Mouse (Mus musculus): Measurements from ENCODE around the gene Slc35d1.
A peak's percentile ranks its signal among the peaks of the same experiment; 100 is the strongest.
"Not testable (repeated sequence)": the region's sequence is repeated elsewhere in the genome, so short reads cannot be mapped to it uniquely, and the experiment has no call there.

Slc35d1 gene

GRCm38 (mm10) chr4:103188786-103189640 lies 26.0 kb downstream of the Slc35d1 start:
- no peak for DNase-seq (ENCODE audit: low read depth, low spot score)

GRCm38 (mm10) chr4:103180300-103180888 lies 34.6 kb downstream of the Slc35d1 start:
- no peak for DNase-seq (ENCODE audit: low read depth, low spot score)

GRCm38 (mm10) chr4:103179581-103179980 lies 35.4 kb downstream of the Slc35d1 start:
- no peak for DNase-seq (ENCODE audit: low read depth, low spot score)

GRCm38 (mm10) chr4:103178635-103179318 lies 36.2 kb downstream of the Slc35d1 start:
- DNase-seq (ENCODE audit: low read depth, low spot score): no peak

- no peak for DNase-seq (ENCODE audit: low read depth, low spot score)
Observed at GRCm38 (mm10) chr4:103177681-103178080, 37.3 kb downstream of the Slc35d1 start.

- DNase-seq (ENCODE audit: low read depth, low spot score): no peak
Observed at GRCm38 (mm10) chr4:103174001-103174400, 41.0 kb downstream of the Slc35d1 start.

GRCm38 (mm10) chr4:103173507-103173906 lies 41.5 kb downstream of the Slc35d1 start:
- no peak for DNase-seq (ENCODE audit: low read depth, low spot score)

- no peak for DNase-seq (ENCODE audit: low read depth, low spot score)
Observed at GRCm38 (mm10) chr4:103171256-103171655, 43.7 kb downstream of the Slc35d1 start.

- not testable (repeated sequence) for DNase-seq (ENCODE audit: low read depth, low spot score)
Observed at GRCm38 (mm10) chr4:103166198-103166597, 48.8 kb downstream of the Slc35d1 start.

GRCm38 (mm10) chr4:103158781-103159180 lies 56.2 kb downstream of the Slc35d1 start:
- DNase-seq (ENCODE audit: low read depth, low spot score): no peak

- DNase-seq (ENCODE audit: low read depth, low spot score): no peak
Observed at GRCm38 (mm10) chr4:103151946-103152345, 63.0 kb downstream of the Slc35d1 start.

- peak; percentile 68 for DNase-seq (ENCODE audit: low read depth, low spot score)
Observed at GRCm38 (mm10) chr4:103146339-103146738, 68.6 kb downstream of the Slc35d1 start.

- no peak for DNase-seq (ENCODE audit: low read depth, low spot score)
Observed at GRCm38 (mm10) chr4:103136946-103137345, 78.0 kb downstream of the Slc35d1 start.

GRCm38 (mm10) chr4:103126533-103126932 lies 88.4 kb downstream of the Slc35d1 start:
- no peak for DNase-seq (ENCODE audit: low read depth, low spot score)

GRCm38 (mm10) chr4:103123606-103124005 lies 91.4 kb downstream of the Slc35d1 start:
- DNase-seq (ENCODE audit: low read depth, low spot score): no peak

- DNase-seq (ENCODE audit: low read depth, low spot score): peak; percentile 49
Observed at GRCm38 (mm10) chr4:103123086-103123485, 91.9 kb downstream of the Slc35d1 start.

- peak; percentile 28 for DNase-seq (ENCODE audit: low read depth, low spot score)
Observed at GRCm38 (mm10) chr4:103120874-103121389, 94.0 kb downstream of the Slc35d1 start.
